Mouse (Mus musculus) kidney, adult 9 months (tissue): ENCODE results near the gene Galnt2.

ENCODE experiments used
- DNase-seq: peaks from one replicate; pipeline ENCODE4 v3.0.0; 2022

The Galnt2 gene

DNA sequence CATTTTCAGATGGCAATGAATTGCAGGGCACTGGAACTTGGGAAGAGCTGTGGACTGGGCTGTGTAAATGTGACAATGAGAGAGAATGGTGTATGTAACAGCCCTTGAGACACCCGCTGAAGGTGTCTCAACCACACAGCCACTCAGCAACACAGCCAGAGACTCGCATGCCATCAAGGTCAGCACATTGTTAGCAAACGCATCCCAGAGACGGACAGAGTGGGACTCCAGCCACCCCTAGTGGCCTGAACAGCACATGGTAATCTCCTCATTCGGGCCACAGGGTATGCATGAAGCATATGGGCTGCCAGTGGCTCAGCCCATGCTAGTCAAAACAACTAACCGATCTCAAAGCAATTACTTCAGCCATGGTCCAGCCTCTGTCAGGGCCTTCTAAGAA, 148.1 kb downstream of the Galnt2 start:
- DNase-seq: no peak

DNA sequence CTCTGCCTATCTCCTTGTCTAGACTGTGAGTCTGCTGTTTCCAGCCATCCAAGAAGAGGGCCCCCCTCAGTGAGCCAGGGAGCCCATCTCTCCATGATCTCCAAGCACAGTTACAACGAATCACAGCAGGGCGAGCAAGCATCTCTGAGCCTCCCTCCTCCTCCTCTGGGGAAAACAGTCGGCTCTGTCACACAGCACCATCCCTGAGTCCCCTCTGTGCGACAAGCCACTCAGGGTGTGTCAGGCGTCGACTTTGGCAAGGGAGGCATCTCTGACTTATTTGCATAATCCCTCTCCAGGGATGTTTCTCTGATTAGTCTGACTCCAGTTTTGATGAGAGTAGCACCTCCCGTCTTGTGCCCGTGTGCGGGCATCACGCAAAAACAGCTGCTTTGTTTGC, 151.0 kb downstream of the Galnt2 start:
- DNase-seq: no peak

DNA sequence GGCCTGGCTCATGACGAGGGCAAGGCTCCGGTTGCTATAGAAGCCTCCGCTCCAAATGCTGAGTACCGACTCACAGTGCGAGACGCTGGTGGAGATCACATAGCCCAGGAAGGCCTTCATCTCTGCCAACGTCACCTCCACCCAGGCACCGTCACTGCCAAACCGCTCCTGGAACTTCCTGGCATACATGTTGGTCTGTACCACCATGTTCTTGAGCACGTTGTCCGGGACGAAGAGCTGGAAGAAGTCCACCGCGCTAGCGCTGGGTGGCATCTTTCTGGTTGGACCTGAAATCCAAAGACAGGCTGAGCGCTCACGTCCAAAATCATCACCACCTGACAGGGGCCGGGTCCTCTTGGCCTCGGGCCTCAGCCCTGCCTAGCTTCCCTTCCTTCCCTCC, 153.1 kb downstream of the Galnt2 start:
- DNase-seq: no peak

DNA sequence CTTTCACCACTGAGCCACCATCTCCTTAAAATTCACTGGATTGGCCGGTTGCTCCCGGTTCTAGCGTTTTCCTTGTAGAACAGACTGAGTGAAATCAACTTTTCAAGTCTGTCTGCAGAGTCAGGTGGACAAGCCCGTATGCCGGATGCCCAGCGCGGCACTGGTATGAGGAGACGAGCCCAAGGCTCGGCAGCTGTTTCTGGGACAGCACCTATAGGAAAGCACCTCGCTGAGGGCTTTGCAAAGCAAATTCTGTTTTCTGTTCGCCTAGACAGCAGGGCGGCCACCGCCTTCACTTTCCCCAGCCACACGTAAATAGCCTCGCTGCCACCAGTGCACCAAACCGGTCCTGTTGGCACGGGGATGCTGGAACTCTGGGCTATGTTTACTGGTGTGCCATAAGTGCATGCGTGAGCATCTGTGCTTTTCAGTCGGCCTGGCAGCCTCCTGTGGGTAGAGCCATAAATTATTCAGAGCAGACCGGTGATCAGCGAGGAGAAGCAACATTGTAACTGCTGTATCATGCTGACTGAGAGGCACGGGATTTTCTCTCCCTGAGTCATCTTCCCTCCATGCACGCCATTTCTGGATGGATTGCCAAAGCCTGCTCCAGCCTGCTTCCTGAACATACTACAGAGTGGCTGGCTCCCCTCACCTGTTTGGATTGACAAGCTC, 155.2 kb downstream of the Galnt2 start:
- DNase-seq: no peak

DNA sequence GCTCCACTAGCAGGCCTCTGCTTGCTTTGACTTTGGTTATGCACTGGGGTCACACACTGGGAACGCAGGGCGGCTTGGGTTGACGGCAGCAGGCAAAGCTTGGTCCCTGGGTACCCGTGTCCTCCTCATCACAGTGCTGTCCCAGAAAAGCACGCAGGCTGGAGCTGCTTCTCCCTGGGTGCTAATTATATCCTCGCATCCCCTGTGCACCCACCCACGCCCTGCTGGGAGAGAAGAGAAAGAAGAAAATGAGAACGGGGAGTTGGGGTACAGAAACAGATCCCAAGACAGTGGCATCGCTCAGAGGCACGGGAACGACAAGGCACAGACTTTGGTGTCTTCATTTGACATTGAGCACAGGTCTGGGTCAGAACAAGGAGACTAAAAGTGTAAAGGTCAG, 158.3 kb downstream of the Galnt2 start:
- DNase-seq: no peak

DNA sequence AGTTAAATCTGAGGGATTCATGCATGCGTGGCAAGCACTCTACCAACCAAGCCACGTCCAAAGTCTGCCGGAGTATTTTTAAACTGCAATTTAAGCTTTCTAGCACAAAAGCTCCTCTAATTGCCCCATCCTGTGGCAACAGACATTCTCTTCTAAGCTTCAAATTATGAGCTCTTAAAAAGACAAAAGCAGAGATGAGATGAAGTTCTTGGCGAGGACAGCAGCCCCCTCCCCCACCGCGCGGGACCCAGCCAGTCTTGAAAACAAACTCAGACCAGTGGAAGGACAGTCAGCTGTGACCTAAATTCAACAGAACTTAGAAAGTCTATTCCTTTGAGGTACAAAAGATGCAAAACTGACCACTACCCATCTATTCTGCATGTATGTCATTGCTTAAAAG, 160.0 kb downstream of the Galnt2 start:
- DNase-seq: no peak

DNA sequence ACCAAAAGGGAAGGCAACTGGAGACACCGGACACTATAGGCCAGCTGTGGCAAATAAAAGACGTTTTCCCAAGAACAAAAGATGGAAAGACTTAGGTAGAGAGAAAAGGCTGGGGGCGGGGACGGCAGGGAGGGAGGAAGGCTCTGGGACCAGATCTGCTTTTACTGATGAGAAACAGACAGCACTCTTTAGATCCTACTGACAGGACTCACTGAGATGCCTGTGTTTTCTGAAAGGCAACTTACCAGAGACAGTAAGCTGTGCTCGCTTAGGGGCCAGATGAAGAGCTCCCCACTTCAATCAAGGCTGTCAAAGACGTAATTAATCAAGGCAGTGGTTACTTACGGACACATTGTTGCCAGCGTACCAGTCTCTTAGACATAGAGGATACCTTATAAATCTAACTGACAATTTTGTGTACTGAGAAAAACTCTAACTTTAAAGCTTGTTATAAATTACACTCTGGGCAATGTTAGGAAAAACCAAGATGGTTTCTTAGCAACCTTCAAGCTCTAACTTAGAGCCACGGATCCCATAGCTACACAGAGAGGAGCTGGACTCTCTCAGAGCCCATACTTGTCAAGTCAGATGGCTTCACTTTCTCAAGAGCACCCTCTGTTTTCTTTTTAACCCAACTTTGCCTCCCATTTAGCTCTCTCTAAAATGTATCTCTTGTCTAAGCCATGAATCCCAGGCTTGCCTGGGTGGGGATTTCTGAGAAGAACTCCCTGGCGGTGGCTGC, 161.3 kb downstream of the Galnt2 start:
- DNase-seq: no peak

DNA sequence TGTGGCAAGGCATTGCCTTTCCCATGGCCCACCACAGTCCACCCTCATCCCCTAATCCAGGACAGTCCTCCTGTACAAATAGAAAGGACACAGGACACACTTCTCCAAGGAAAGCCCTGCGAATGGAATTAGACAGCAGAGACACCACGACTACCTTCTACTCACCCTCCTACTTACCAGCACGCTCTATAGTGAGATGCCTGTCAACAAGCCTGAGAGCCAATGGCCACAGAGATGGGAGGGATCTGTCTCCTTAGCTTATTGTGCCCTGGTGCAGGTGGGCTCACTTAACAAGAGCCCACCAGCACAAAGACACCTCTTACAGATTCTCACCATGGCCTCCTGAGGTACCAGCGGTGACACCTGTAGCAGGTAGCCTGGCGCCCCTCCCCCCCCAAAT, 161.8 kb downstream of the Galnt2 start:
- DNase-seq: no peak

DNA sequence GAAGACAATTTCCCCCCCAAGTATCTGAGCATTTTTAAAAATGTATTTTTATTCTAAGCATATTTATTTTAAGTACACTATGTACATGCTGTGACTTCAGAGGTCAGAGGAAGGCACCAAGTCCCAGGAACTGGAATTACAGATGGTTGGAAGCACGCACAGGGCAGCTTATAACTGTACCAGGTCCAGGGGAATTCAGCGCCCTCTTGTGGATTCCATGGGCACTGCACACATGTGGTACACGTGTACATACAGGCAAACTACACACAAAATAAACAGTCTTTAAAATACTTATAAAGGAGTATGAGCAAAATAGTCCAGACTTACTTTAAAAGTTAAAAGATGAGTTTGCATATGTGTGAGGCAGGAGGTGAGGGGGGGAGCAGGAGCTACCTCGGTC, 162.7 kb downstream of the Galnt2 start:
- DNase-seq: no peak

DNA sequence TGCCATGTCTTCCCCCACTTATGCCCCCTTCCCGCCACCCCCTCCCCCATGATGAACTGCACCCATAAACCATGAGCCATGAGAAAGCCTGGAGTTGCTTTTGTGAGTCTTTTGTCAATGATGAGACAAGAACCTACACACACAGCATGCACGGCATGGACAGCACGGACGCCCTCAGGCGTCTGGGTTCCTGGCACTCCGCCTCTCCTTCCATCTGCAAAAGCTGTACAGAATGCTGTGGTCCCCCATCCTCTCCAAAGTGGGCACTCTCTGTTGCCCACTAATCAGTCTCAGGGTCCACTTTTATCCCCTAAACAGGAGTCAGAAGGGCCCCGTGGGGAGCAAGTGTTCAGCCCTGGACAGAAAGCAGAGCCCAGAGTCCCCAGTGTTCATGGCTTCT, 163.8 kb downstream of the Galnt2 start:
- DNase-seq: no peak
